Mouse (Mus musculus) kidney, adult 9 months (tissue): Measurements from ENCODE around the gene Scp2.

ENCODE experiments used
- DNase-seq: peaks from one replicate; pipeline ENCODE4 v3.0.0; 2022

Scp2 gene

DNA sequence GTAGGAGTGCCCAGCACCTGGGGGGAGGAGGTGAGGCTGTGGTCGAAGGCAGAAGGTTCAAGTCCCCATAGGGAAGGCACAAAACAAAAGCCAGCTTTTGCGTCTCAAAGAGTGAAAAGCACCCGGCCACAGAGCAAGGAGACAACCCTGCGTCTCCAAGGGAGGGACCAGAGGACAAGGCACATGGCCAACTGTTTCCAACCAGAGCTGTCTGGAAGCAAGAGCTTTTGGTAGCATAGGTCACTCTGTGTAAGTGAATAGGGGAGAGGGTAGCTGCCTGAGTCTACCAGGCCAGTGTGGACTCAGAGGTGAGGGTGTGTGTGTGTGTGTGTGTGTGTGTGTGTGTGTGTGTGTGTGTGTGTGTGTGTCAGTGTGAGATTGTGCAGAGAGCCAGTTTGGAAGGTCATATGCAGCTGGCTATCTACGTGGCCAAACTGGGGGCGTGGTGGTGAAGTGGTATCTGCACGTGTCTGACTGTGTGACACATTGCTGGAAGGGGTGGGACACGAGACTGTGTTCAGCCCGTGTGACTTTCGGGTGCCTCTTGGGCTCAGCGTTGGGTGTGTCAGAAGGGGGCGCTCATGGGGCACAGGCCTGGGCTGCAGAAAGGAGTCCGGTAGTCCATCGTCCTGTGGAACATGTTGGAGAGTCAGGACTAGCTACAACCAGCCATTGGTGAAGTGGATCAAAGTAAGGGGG is 129.6 kb downstream of the Scp2 start:
- peak; percentile 72 for DNase-seq

DNA sequence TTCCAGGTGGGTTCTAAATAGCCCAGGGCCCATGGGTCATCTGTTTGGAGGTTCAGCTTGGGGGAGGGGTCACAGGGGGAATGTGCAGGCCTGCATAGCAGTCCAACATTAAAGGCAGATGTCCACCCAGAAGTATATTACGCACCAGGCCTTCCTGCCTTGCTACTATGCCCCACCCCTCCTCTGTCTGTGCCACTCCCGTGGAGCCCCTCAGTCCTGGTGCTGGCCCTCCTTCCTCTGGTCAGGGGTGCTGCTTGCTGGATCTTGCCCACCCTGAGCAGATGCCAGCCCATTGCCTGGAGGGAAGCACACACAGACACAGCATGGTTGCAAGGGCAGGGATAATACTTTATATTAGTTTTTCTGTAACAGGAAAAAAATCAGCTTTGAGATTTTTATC is 130.3 kb downstream of the Scp2 start:
- DNase-seq: no peak

DNA sequence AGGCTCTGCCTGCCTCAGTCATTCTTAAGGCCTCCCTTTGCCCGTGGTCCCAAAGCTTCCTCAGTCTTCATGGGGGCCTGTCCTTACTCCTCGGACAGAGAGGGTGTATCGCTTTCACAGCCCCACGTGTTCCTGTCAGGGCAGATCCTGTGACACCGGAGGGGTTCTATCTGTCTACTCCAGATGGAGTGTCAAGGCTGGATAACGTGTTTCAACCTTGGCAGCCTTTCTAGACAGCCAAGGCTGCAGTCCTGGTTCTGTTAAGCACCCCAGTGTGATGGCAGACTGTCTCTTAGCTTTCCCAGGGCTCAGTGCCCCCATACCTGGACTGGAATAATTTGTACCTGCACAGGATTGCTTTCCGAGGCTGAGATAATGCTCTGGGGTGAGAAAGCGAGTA is 136.3 kb downstream of the Scp2 start:
- no peak for DNase-seq

DNA sequence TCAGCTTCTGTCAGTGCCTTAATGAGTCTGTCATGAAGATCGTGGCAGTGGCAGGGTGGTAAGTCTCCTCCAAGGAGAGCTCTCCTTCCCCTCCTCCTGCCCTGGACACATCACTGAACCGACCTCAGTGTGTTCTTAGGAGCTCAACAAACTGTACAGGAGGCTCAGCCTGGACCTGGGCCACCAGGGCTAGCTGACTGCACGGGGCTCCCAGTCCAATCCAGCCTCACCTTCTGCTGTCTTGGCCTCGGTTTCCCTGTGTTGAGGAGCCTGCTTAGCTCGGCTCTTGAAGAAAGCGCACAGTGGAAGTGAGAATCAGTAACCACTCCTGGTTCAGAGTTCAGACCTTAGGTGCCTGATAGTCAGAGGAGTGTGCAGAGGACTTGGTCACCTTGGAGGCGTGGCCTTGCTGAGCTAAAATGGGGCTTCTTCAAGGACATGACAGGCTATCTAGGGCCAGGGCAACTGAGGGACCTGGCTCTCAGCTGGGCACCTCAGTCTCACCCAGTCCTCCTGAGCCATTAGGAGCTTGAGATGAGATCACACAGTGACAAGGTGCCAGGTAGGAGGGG is 137.2 kb downstream of the Scp2 start:
- no peak for DNase-seq

DNA sequence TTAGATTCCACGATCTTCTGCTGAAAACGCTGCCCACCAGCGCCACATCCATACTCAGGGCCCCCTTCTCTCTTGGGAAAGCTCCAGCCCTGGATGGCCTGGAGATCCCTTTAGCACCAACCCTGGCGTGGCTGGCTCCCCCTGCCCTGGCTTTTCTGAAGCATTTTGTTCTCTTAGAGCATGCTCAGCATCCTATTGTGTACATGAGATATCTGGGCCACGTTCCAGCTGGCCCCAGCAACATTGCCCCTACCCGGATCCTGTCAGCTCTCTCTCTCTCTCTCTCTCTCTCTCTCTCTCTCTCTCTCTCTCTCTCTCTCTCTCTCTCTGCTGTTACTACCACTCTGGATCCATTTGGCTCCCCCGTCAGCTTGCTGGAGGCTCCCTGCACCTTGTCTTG is 139.5 kb downstream of the Scp2 start:
- DNase-seq: no peak

DNA sequence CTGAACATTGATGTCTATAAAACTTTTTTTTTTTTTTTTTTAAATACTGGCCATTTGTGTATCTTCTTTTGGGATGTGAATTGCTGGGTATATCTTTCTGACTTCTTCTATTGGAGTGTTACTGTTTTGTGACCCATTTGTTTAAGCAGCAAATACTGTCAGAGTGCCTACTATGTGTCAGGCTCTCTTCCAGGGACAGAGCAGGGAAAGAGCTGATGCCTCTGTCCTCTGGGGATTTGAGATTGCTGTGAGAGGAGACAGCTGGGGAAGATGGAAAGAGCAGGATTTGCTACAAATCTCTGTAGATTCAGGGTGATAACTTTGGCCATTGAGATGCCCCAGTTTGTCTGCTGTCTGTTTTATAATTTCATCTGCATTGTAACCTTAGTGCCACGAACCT is 145.4 kb downstream of the Scp2 start:
- DNase-seq: no peak

DNA sequence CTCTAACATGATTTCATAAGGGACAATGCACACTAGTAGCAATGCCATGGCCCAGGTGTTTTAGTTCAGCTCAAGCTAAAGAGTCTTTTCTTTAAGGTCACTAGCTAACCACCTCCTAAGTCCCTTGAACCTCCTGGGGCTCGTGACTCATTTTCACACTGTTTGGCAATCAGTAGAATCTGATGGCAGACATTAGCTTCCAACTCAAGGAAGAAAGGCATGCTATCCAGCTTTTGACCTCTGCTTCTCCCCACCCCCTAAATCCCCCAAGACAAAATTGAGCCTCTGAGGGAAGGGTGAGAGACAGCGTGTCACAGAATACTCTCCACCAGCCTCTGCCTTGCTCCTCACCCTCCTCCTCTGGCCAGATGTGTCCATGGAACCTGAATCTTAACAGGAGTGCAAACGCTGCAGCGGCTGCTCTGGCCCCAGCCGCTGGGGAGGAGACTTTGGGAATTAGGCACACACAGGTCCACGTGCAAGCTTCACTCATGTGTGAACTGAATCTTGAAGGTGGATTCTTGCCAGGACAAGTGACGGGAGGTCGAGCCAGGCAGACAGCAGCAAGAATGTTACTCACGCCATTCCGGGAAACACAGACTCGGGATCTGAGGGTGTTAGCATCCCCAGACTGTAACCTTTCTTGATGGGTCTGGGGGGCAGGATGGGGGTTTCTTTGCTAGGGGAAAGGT is 146.0 kb downstream of the Scp2 start:
- peak; percentile 90 for DNase-seq

DNA sequence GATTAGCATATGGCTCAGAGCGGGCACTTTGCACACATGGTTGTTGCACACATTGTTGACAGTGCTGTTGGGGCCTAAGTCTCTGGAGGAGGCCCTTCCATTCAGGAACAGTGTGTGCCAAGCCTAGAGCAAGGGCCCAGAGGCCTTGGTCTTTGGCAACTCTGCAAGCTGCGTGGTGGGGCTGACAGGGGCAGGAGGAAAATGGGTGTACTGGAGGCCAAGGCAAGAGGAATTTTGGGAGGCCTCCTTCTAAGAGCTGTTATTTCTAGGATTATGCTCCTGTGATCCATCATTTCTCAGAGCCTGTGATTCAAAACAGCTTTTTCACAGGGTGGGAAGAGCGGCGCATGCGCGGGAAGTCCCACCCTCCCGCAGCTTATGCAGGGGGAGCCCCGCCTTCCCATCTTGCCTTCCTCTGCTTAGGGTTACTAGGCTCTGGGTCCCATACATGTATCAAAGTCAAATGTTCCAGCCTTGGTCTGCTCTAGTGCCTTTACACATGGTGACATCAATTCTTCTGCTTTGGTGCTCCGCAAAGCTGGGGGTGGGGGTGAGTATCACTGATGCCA is 148.3 kb downstream of the Scp2 start:
- DNase-seq: no peak

DNA sequence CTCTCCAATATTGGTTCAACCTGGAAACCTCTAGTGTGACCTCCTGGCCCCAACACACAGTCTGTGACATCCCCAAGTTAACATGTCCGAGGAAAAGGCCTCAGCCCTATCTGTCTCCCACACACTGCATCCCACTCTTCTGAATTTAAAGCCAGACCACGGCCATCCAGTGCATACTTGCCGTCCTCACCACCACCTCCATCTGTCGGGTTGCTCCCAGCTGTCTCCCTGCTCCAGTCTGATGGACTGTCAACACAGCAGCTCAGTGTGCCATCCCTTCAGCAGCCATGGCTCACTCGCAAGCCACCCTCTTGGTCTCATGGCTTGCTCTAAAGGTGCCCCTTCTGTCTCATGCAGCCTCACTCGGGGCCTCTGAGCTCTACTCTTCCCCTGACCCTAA is 149.1 kb downstream of the Scp2 start:
- no peak for DNase-seq

DNA sequence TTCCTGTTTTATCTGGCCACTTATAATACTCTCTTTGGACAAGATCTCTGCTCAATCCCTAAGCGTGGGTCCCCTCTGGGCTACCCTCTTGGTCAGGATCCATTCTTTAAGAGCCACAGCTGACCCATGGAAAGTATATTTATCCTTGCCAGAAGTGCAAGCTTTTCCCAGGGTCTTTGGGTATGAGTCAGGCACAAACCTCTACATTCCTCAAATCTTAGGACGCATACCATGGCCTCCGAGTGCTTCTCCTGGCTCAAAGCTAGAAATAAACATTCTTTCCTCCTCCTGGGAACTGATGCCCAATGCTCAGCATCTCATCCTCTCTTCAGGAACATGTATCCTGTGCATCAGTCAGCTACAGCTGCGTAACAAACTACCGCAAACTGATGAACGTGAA is 149.8 kb downstream of the Scp2 start:
- no peak for DNase-seq
